Mouse (Mus musculus): Measurements from ENCODE around the gene Zfp651. TPM values are rescaled to one million over a fixed set of nuclear protein-coding genes. Genes with fewer than 3 reads are reported as not detected.

Zfp651 gene
- 47.0 TPM for polyA plus RNA-seq (2012; fragmentation: generic; extraction: Trizol)

DNA sequence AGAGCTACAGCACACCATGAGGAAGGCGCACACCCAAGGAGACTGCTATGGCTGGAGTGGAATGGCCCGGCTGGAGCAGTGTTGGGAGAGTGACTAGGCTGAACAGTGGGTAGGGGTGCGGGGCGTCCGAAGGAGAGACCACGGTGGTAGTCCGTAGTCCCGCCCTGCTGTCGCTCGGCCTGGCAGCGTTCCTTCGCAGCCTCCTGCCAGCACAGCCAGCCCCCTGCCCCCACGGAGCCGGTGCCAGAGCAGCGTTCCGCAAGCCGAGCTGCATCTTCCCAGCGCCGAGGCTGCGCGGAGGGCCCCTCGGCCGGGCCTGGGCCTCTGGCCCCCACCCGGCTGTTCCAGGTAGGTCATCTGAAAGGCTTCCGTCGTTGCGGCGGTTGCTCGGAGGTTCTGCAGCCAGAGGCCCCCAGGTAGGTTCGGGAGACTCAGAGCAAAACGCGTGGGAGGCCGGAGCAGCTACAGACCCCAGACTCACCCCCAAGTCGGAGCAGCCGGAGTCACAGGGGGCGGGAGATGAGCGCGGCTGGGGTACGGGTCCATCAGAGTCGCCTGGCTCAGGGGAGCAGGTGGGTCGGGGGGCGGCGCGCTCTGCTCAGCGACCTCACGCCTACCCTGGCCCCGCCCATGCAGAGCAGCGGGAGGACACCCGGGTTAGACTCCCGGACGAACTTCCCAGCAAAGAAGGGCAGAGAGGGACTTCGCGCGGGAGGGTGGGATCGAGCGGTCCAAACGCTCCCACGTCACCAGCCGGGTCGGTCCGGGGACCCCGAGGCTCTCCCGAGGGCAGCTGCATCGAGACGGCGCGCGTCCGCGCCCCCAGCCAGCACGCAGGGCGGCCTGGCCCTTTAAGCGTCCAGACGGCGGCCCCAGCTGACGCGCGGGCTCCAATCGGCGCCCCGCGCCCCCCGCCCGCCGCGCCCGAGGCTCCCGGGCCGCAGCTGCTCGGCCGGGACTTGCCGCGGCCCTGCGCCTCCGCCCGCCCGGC is at the start of gene Zfp651:
TSS of gene Zfp651 (plus strand) at position 240 of the 991 bp plus-strand sequence.
- Histone ChIP-seq H3K4me2 (ENCODE audit: low read depth) (peak within 1 kb of the TSS; percentile 81), H3K79me2 (ENCODE audit: control insufficient read depth, insufficient read depth) (no peaks in the 10 kb centered on the region), H3K36me3 (ENCODE audit: control insufficient read depth, insufficient read depth) (peaks cover 8% of the 10 kb centered on the region), H3ac (ENCODE audit: control insufficient read depth, insufficient read length) (peak within 1 kb of the TSS; percentile 78), H3K4me3 (peak within 1 kb of the TSS; percentile 38), H3K27me3 (ENCODE audit: control insufficient read depth, insufficient read depth, insufficient read length) (no peaks in the 10 kb centered on the region)
- peak; percentile 84 for TF ChIP-seq POLR2AphosphoS2 (IDR thresholded peaks at IDR 0.05; ENCODE audit: insufficient read length, low read depth)
- TF ChIP-seq REST (IDR thresholded peaks at IDR 0.05; ENCODE audit: insufficient read depth, insufficient read length): no peak
- TF ChIP-seq MAX (IDR thresholded peaks at IDR 0.05; ENCODE audit: low read depth): no peak
- no peak for TF ChIP-seq E2F4 (IDR thresholded peaks at IDR 0.05; ENCODE audit: insufficient read depth)
- TF ChIP-seq USF1 (IDR thresholded peaks at IDR 0.05; ENCODE audit: low read depth): peak; percentile 4
- no peak for TF ChIP-seq SRF (IDR thresholded peaks at IDR 0.05; ENCODE audit: control insufficient read depth, insufficient read length, low read depth)
- TF ChIP-seq TCF3 (IDR thresholded peaks at IDR 0.05; ENCODE audit: insufficient read length, low read depth): no peak
- TF ChIP-seq MYOD1 (IDR thresholded peaks at IDR 0.05; ENCODE audit: control insufficient read depth in 1 of 3, insufficient read length in 2 of 3, low read depth in 2 of 3): peak in 1 of 3 experiments; percentile 67
- TF ChIP-seq MYOG (IDR thresholded peaks at IDR 0.05; ENCODE audit: control insufficient read depth in 1 of 3, insufficient read depth in 1 of 3, insufficient read length in 2 of 3, low read depth in 2 of 3): peak in 1 of 3 experiments; percentile 65
- no peak for TF ChIP-seq TCF12 (IDR thresholded peaks at IDR 0.05; ENCODE audit: insufficient read depth, poor library complexity, severe bottlenecking)
- no peak for TF ChIP-seq CEBPB (IDR thresholded peaks at IDR 0.05; ENCODE audit: insufficient read depth, poor library complexity, severe bottlenecking)
- TF ChIP-seq POLR2A (IDR thresholded peaks at IDR 0.05; ENCODE audit: insufficient read length, low read depth): peak; percentile 61

GRCm38 (mm10) chr9:121709898-121710583 is 49.1 kb upstream of the Zfp651 start, which contains the start of gene Ss18l2:
TSS of gene Ss18l2 (plus strand) at chr9:121710329.
- peak within 1 kb of the TSS; percentile 90 for H3ac ChIP-seq (ENCODE audit: control insufficient read depth, insufficient read length)
- H3K27me3 ChIP-seq (ENCODE audit: control insufficient read depth, insufficient read depth, insufficient read length): no peaks in the 10 kb centered on the region
- peak within 1 kb of the TSS; percentile 89 for H3K4me3 ChIP-seq
- H3K36me3 ChIP-seq (ENCODE audit: control insufficient read depth, insufficient read depth): peaks cover 16% of the 10 kb centered on the region
- H3K4me2 ChIP-seq (ENCODE audit: low read depth): peak within 1 kb of the TSS; percentile 74
- TF ChIP-seq POLR2AphosphoS2 (IDR thresholded peaks at IDR 0.05; ENCODE audit: insufficient read length, low read depth) (no peak), MYOD1 (IDR thresholded peaks at IDR 0.05; ENCODE audit: control insufficient read depth in 1 of 3, insufficient read length in 2 of 3, low read depth in 2 of 3) (no peak), POLR2A (IDR thresholded peaks at IDR 0.05; ENCODE audit: insufficient read length, low read depth) (no peak), CEBPB (IDR thresholded peaks at IDR 0.05; ENCODE audit: insufficient read depth, poor library complexity, severe bottlenecking) (peak; percentile 89), E2F4 (IDR thresholded peaks at IDR 0.05; ENCODE audit: insufficient read depth) (no peak), MYOG (IDR thresholded peaks at IDR 0.05; ENCODE audit: control insufficient read depth in 1 of 3, insufficient read depth in 1 of 3, insufficient read length in 2 of 3, low read depth in 2 of 3) (peak in 1 of 3 experiments; percentile 10), MAX (IDR thresholded peaks at IDR 0.05; ENCODE audit: low read depth) (no peak), USF1 (IDR thresholded peaks at IDR 0.05; ENCODE audit: low read depth) (no peak), TCF12 (IDR thresholded peaks at IDR 0.05; ENCODE audit: insufficient read depth, poor library complexity, severe bottlenecking) (no peak), SRF (IDR thresholded peaks at IDR 0.05; ENCODE audit: control insufficient read depth, insufficient read length, low read depth) (peak; percentile 70)
- H3K79me2 ChIP-seq (ENCODE audit: control insufficient read depth, insufficient read depth): peaks cover 21% of the 10 kb centered on the region

GRCm38 (mm10) chr9:121710584-121710975 is 48.5 kb upstream of the Zfp651 start:
- Histone ChIP-seq H3K27me3 (ENCODE audit: control insufficient read depth, insufficient read depth, insufficient read length) (no peaks in the 10 kb centered on the region), H3K79me2 (ENCODE audit: control insufficient read depth, insufficient read depth) (peaks cover 21% of the 10 kb centered on the region), H3K36me3 (ENCODE audit: control insufficient read depth, insufficient read depth) (peaks cover 16% of the 10 kb centered on the region), H3K4me2 (ENCODE audit: low read depth) (peak overlapping the region; percentile 74), H3ac (ENCODE audit: control insufficient read depth, insufficient read length) (peak overlapping the region; percentile 90), H3K4me3 (peak overlapping the region; percentile 89)
- no peak for TF ChIP-seq POLR2A (IDR thresholded peaks at IDR 0.05; ENCODE audit: insufficient read length, low read depth)
- no peak for TF ChIP-seq USF1 (IDR thresholded peaks at IDR 0.05; ENCODE audit: low read depth)
- TF ChIP-seq SRF (IDR thresholded peaks at IDR 0.05; ENCODE audit: control insufficient read depth, insufficient read length, low read depth): no peak
- TF ChIP-seq E2F4 (IDR thresholded peaks at IDR 0.05; ENCODE audit: insufficient read depth): no peak
- TF ChIP-seq REST (IDR thresholded peaks at IDR 0.05; ENCODE audit: insufficient read depth, insufficient read length): no peak
- no peak for TF ChIP-seq TCF12 (IDR thresholded peaks at IDR 0.05; ENCODE audit: insufficient read depth, poor library complexity, severe bottlenecking)
- no peak for TF ChIP-seq MAX (IDR thresholded peaks at IDR 0.05; ENCODE audit: low read depth)
- TF ChIP-seq CEBPB (IDR thresholded peaks at IDR 0.05; ENCODE audit: insufficient read depth, poor library complexity, severe bottlenecking): no peak
- TF ChIP-seq MYOD1 (IDR thresholded peaks at IDR 0.05; ENCODE audit: control insufficient read depth in 1 of 3, insufficient read length in 2 of 3, low read depth in 2 of 3): no peak
- no peak for TF ChIP-seq MYOG (IDR thresholded peaks at IDR 0.05; ENCODE audit: control insufficient read depth in 1 of 3, insufficient read depth in 1 of 3, insufficient read length in 2 of 3, low read depth in 2 of 3)
- no peak for TF ChIP-seq TCF3 (IDR thresholded peaks at IDR 0.05; ENCODE audit: insufficient read length, low read depth)
- no peak for TF ChIP-seq POLR2AphosphoS2 (IDR thresholded peaks at IDR 0.05; ENCODE audit: insufficient read length, low read depth)

GRCm38 (mm10) chr9:121717048-121717447 is 42.1 kb upstream of the Zfp651 start:
- no peak overlapping the region for H3K4me3 ChIP-seq
- H3K36me3 ChIP-seq (ENCODE audit: control insufficient read depth, insufficient read depth): peaks cover 16% of the 10 kb centered on the region
- H3K4me2 ChIP-seq (ENCODE audit: low read depth): no peak overlapping the region
- H3K79me2 ChIP-seq (ENCODE audit: control insufficient read depth, insufficient read depth): peaks cover 30% of the 10 kb centered on the region
- no peak overlapping the region for H3ac ChIP-seq (ENCODE audit: control insufficient read depth, insufficient read length)
- TF ChIP-seq MYOD1 (IDR thresholded peaks at IDR 0.05; ENCODE audit: control insufficient read depth in 1 of 3, insufficient read length in 2 of 3, low read depth in 2 of 3) (no peak), CEBPB (IDR thresholded peaks at IDR 0.05; ENCODE audit: insufficient read depth, poor library complexity, severe bottlenecking) (no peak), TCF12 (IDR thresholded peaks at IDR 0.05; ENCODE audit: insufficient read depth, poor library complexity, severe bottlenecking) (no peak), TCF3 (IDR thresholded peaks at IDR 0.05; ENCODE audit: insufficient read length, low read depth) (no peak), POLR2AphosphoS2 (IDR thresholded peaks at IDR 0.05; ENCODE audit: insufficient read length, low read depth) (no peak), MYOG (IDR thresholded peaks at IDR 0.05; ENCODE audit: control insufficient read depth in 1 of 3, insufficient read depth in 1 of 3, insufficient read length in 2 of 3, low read depth in 2 of 3) (no peak), REST (IDR thresholded peaks at IDR 0.05; ENCODE audit: insufficient read depth, insufficient read length) (no peak), E2F4 (IDR thresholded peaks at IDR 0.05; ENCODE audit: insufficient read depth) (no peak), SRF (IDR thresholded peaks at IDR 0.05; ENCODE audit: control insufficient read depth, insufficient read length, low read depth) (no peak), USF1 (IDR thresholded peaks at IDR 0.05; ENCODE audit: low read depth) (no peak), MAX (IDR thresholded peaks at IDR 0.05; ENCODE audit: low read depth) (no peak), POLR2A (IDR thresholded peaks at IDR 0.05; ENCODE audit: insufficient read length, low read depth) (no peak)
- no peaks in the 10 kb centered on the region for H3K27me3 ChIP-seq (ENCODE audit: control insufficient read depth, insufficient read depth, insufficient read length)

All from myocyte (in vitro differentiated cells).